Mouse (Mus musculus): Measurements from ENCODE around the gene Sema6d.
"Not testable (repeated sequence)": the region's sequence is repeated elsewhere in the genome, so short reads cannot be mapped to it uniquely, and the experiment has no call there.

The Sema6d gene

DNA sequence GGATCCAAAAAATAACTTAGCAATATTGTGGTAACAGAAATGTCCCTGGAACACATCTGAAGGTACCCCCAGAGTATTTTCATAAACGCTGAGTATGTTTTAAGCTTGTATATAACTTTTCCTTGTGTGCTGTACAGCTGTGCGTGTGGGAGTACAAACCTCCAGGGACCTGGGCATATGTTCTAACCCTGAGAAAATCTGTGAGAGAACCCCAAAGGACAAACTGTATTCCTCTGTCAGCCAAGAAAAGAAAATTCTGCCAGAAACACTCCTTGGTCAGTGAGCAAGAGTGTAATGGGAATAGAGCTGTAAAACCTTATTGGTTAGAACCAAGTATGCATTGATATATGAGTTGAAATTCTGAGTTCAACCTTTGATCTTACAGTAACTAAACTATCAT lies 203.8 kb downstream of the Sema6d start:
- no peak for DNase-seq (ENCODE audit: low read depth)

DNA sequence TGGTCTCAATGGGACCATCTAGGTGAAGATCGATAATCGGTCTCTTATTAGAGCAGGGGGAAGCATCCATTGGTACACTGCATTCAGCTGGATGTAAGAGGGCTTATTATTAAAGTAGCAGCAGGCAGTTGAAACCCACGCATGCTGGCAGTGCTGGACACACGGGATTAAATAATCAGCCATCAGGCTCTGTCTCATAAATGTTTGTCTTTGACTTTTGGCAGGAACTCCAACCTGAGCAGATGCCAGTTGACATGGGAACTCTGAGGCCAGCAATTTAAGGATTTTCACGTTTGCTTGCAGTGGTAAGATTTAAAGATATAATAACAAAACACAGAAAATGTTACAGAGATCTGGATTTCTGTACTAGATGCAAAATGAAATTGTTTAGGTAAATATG lies 208.6 kb downstream of the Sema6d start:
- no peak for DNase-seq (ENCODE audit: low read depth)

DNA sequence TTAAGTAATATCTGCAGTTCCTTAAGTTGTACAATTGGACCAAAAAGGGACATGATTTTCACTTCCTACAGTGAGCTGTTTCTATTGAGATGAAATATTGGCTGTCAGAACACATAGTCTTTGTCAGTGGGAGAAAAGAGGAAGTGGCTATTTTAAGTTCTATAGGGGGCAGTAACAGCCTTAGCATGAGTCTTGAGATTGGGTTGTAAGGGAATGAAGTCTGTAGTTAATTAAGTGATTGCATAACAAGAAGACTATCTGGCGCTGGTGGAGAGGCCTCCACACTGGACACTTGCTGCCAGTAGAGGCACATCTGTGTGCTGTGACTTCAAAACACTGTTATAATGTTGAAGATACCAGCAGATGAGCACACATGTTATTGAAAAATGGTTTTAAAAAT lies 209.1 kb downstream of the Sema6d start:
- DNase-seq (ENCODE audit: low read depth), result no peak

DNA sequence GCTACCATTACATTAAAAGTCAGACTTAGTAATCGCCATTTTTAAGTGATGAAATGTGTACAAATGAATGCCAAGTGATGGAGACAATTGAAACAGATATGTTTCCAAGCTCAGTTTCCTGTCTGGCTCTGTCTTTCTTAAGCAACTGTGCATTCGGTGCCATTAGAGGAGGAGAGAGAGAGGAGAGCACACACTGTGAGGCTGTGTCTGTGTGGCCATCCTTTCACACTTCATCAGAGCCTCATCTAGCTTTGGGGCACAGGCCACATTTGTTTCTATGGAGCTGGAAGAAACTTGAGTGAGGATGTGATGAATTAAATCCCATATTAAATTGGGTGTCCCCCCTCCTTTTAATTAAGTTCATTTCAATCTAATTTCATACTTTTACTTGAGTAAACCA lies 218.8 kb downstream of the Sema6d start:
- no peak for DNase-seq (ENCODE audit: low read depth)

DNA sequence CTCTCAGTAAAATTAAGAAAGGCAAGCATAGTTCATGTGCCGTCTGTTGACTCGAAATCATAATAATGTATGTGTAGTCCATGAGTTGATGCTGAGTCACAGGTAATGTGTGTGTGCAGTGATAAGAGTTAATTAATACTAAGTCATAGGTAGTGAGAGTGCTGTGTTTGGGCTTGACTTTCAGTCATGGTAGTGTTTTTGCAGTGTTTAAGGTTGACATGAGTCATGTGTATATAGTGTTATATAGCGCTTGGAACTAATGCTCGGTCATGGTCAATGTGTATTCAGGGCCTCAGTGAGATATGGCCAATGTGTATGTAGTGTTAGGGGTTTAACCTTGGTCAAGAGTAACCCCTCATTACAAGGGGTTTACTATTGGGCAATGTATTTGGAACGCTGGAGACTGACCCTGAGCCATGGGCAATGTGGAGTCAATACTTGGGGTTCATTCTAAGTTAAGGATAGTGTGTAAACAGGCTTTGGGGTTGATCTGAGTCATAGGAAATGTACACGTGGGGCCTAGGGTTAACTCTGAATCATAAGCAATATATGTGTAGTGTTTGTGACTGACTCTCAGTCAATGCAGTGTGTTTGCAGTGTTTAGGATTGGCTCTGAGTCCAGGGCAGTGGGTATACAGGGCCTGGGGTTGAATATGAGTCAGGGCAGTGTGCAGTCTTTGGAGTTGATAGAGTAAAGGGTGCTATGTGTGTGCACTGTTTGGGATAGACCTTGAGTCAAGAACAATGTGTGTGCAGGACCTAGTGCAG lies 219.8 kb downstream of the Sema6d start:
- no peak for DNase-seq (ENCODE audit: low read depth)

DNA sequence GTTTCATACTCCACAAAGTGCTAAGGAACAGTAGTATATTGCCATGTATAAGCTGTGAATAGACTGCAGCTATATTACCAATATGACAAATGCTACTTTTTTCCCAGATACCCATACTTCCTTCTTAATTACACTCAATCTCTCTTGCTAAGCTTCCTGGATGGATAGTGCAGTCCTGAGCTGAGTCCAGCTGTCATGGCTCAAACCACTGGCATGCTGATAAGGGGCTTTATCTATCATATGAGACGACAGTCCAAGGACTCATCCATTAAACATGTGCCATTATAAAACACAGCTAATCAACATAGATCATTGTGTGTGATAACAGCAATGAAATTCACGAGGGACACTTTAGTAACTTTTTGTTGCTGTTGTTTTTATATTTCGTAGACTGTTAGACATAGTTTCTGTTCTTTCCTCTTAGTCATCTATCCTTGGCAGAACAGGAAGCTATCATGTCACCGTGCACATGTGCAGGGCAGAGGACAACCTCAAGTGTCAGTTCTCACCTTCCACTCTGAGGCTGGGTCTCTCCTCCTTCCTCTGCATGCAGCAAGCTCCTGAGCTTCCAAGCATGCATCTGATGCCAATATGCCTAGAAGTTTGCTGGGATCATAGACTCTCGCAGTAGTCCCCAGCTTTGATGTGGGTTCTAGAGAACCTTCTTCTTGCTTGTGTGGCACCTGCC lies 232.9 kb downstream of the Sema6d start:
- DNase-seq (ENCODE audit: low read depth), result no peak

DNA sequence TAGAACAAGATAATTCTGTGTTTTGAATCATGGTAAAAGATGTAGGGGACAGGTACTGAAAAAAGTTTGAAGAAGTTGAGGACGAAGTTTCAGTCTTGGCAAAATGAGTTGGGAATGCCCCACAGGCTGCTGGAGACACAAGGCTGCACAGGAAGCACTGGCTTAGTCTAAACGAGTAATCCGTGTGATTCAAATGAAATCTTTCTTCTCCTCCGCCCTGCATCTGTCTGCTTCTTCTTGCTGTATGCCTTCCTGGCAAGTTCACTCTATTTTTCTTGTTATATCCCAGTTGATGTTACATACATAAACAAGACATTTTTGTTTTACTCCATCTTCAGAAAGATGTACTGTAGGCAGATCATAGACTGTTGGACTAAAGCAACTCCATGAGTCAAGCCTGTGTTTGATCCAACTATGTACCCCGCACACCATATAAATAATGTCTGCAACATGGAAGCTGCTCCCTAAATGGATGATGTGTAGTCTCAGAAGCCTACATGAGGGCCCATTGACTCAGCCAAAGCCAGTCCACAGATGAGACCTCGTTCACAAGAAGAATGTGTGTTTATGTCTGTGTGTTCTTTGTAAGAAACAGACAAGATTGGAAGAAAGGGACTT lies 234.4 kb downstream of the Sema6d start:
- DNase-seq (ENCODE audit: low read depth), result no peak

DNA sequence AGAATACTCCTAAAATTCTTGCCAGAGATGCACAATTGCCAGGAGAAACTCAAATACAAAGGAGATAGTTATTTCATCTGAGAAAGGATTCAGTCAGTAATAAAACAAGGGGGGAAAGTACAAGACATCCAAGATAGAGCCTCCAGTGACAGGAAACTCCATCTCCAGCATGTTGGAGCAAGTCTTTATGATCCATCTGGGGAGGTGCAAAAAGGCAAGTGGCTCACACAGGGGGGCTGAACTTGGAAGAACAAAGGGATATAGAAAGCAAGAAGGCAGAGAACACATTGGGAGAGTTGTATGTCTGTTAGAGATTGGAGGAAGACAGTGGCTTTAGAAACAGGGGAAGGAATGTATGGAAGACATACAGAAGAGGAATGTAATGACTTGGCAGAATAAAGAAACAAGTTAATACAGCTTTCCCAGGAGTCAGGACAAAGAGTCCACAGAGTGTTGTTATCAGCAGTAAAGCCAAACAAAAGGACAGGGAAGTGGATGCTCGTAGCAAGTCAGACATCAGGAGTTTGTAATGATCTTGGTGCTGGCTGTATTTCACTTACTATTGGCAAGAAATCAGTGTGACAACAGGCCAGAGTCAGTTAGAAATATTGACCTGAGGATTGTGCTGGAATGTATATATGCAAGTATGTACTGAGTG lies 239.8 kb downstream of the Sema6d start:
- no peak for DNase-seq (ENCODE audit: low read depth)

DNA sequence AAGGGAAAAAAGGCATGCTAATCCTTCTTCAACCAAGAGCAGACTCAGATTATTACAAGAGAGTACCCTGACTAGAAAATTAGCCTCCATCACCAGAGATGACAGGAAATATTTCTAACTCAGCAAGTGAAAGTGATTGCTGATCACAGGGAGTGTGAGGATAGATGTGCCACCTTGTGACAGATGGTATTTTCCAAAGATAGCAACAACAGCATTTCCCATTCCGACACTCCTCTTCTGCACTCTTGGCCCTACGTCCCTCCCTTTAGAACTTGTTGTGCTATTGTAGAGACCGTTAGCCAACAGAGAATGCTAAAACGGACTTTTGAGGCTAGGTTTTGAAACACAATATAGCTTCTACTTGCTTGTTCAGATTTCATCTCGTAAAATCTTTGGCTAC lies 243.1 kb downstream of the Sema6d start:
- no peak for DNase-seq (ENCODE audit: low read depth)

DNA sequence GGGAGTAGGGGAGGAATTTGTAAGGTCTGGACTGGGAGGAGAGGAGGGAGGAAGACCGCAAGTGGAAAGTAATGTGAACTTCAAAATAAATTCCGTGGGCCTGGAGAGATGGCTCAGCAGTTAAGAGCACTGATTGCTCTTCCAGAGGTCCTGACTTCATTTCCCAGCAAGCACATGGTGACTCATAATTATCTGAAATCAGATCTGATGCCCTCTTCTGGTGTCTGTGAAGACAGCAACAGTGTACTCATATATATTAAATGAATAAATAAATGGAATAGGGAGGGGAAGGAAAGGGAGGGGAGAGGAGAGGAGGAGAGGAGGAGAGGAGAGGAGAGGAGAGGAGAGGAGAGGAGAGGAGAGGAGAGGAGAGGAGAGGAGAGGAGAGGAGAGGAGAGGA lies 244.9 kb downstream of the Sema6d start:
- DNase-seq (ENCODE audit: low read depth), result not testable (repeated sequence)

DNA sequence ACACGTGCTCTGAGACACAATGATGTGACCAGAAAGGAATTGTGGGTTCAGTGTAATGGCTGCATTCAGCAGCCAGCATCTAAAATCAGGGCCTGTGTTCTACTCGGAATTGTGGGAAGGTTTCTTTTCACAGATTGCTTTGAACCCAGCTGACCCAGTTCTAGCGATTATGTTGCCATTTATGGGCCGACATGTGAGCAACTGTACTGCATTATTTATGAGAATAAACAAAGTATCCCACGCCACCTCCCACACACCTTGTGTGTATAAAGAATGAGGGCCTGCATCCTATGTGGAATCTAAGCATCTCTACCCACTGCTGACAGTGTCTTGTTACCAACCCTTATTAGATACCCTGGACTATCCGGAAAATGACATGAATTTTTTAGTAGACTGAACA lies 248.5 kb downstream of the Sema6d start:
- no peak for DNase-seq (ENCODE audit: low read depth)

DNA sequence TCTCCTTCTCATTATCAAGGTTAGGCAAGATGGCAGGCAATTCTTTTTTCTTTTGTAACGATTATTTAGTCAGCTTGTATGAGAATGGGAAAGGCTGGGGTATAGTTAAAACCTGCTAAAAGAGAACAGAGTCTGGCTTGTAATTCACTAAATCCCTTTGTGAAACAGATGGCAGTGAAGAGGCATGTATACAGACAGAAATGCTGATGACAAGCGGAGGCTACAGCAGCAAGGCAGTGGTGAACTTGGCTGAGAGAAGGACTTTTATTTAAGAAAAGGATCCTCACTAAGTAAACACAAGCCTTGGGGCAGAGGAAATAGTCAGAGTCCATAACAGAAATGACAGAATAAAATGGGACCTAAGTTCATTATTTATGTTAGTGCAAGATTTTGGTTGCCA lies 264.4 kb downstream of the Sema6d start:
- DNase-seq (ENCODE audit: low read depth), result no peak

DNA sequence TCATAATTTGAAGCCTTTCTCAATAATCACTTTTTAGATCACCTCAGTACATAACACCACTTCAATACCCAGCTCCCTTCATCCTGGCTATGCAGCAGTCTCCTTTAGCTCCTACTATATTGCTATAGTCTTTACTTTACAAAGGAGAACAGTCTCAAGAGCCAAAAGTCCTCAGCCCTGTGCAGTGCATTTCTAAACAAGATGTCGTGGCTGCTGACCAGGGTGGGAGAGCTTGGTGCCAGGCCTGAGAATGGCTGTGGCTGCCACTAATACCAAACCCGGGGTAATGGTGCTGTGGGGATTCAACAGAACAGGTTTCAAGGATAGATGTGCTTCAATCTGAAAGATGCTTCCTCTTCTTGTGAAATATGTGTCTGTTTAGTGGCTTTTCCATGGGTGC lies 264.9 kb downstream of the Sema6d start:
- no peak for DNase-seq (ENCODE audit: low read depth)

DNA sequence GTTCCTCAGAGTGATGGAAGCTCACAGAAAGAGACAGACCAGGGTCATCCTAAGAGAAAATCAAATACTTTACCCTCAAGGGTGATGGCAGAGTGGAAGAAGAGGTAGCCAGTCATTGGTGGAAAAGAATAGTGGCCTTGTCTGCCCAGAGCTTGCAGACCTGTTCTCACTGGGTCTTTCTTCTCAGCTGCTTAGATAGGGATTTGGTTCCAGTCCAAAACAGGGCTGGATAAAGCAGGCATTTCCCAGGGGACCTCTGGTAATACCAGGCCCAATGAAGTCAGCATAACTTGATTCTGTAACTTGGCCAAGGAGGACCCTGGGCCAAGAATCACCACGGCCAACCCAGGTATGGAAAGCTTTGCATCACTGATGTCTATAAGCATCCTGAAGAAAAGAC lies 279.5 kb downstream of the Sema6d start:
- no peak for DNase-seq (ENCODE audit: low read depth)

DNA sequence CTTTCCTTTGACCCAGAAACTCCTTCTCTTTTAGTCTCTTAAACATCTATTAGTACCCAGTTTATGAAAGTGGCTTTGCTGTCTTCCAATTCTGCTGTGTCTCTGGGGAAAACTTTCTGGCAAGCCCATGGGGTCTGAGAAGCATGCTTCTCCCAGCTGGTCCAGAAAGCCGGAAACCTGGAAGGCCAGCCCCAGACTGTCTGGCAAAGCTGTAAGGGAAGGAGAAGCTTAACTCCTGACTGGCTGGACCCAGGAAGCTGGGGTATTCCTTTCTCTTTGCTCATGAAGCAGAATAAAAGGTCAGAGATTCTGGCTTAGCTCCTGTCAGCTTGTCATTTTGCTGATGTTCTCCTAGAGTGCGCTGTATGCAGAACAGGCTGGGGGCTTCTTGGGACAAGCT lies 280.2 kb downstream of the Sema6d start:
- no peak for DNase-seq (ENCODE audit: low read depth)

DNA sequence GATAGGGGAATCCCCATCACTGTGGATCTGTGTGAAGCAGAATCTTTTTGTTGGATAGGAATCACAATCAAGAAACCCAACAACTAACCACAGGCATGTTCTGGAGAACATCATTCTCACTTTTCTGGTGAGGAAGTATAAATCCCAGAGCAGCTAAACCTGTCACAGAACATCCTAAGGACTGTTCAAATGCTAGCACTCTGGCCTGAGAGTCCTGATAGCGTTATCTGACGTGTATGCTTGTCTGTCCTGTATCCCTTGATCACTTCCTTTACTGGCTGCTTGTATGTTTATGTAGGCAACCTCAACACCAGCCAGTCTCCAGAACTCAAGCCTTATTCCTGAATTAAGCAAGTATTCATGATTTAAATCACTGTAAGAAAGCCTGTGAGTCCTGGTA lies 281.6 kb downstream of the Sema6d start:
- DNase-seq (ENCODE audit: low read depth), result no peak

DNA sequence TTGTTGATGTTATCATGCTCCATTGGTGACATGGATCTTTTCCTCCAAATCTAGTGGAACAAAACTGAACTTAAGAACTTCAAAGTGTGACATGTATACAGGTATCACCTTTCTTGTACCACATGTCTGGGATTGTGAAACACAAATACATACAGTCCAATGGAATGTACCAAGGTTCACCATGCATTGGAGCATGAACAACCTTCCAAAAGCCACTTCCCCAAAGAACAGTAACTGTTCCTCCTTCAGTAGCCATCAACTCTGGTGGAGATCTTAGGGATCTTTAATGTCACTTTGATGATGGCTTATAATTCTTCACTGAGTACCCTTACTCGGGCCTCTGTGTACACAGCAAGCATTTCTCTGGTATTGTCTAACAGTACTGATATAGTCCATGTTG lies 295.3 kb downstream of the Sema6d start:
- no peak for DNase-seq (ENCODE audit: low read depth)

DNA sequence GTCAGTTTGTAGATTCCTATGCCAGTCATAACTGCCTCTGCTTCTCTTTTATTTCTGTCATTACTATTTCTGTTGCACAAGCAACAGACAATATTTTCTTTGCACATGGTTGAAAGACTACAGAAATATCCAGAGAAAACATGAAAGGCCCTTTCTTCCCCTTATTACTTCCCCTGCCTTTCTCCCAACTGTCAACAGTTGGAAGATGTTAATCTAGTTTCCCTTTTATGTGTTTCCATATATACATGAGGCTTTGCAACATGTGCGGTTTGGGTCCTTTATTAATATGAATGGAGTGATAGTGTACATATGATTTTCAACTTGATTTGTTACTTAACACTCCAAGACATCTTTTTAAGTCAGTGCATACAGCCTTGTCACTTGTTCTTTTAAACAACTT lies 296.0 kb downstream of the Sema6d start:
- no peak for DNase-seq (ENCODE audit: low read depth)

DNA sequence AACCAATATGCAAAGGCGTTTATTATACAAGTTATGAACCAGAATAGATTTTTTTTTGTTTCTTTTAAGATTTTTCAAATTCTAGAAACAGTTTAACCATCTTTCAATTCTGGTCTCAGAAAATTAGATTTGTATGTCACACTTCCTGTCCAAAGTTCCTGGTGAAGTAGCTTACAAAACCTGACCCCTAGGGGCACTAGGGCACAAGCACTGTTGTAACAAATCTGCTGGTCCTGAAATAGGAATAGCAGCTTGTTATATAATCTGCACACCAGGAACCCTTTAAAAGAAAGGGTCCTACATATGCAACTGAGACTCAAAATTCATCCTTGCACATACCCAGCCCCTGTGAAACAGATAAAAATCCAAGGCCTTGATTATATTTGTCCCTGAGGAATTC lies 298.5 kb downstream of the Sema6d start:
- DNase-seq (ENCODE audit: low read depth), result no peak

DNA sequence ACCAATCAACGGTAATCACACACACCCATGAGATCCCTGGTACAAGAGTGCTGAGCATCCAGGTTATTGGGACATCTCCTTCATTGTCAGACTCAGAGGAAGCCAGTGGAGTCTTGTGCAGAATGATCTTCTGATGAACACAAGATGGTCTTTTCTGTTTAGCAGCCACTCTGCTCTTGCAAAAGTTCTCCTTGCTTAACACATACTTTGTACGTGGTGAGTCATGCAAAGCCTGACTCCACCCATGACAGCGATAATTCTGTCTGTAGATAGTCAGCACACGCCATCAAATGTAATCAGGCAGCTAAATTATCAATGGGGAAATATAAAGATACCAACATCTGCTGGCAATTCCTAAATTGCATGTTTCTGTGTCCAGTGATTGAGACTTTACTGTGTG lies 307.0 kb downstream of the Sema6d start:
- no peak for DNase-seq (ENCODE audit: low read depth)

DNA sequence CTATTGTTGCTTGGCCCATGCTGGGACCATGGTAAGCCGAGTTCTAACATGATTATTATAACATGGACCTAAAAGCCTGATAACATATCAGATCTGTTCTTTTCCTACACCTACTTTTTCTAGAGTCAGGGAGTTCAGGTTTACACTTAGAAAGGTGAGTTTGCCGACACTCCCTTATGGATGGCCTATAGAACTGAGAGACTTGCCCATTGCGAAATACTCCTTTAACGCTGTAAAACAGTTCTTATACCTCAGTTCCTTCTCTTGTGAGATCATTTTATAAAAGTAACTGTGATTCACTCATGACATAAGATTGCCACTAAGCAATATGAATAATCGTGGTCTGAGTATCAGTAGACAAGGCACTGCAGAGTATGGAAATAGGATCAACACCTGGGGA lies 307.5 kb downstream of the Sema6d start:
- no peak for DNase-seq (ENCODE audit: low read depth)

DNA sequence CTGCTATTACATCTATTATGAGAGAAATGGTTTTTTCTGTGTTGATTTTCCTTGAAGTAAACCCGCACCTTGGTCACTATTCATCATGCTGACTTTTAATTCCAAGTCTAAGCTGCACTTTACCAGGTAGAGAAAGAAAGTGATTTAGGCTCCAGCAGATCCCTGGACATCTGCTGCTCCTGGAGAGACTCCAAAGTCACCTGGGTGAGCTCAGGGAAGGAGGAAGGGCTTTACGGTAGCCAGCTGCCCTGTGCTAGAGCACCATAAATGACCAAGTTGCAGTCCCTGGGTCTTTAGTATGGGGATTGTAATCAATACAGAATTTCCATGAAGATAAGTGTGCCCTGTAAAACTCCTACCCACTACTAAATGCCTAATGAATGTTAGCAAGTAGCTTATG lies 309.8 kb downstream of the Sema6d start:
- DNase-seq (ENCODE audit: low read depth), result no peak
